Mouse (Mus musculus) midbrain, embryonic 16.5 days (tissue): ENCODE measurements around the gene Clcnkb. TPM values are rescaled to one million over a fixed set of nuclear protein-coding genes. Genes with fewer than 3 reads are reported as not detected.

Source experiments
- ATAC-seq: fragments of 200-750 bp; cut with Nextera tagmentation; 2 replicates; pipeline ENCODE4 v1.8.0; 2017; ENCODE audit warnings: moderate TSS enrichment
- H3K27ac ChIP-seq: fragments of 300-500 bp; sonication (generic); 2 replicates; pipeline ENCODE4 v1.5.1; 2014; ENCODE audit warnings: mild to moderate bottlenecking, low read length, mixed read lengths
- H3K27me3 ChIP-seq: fragments of 300-500 bp; sonication (generic); 2 replicates; pipeline ENCODE4 v1.6.1; 2014; ENCODE audit warnings: low read depth, low read length, mixed read lengths; ENCODE audit not compliant: control insufficient read depth, insufficient read depth
- H3K36me3 ChIP-seq: fragments of 300-500 bp; sonication (generic); 2 replicates; pipeline ENCODE4 v1.6.1; 2014; ENCODE audit warnings: mild to moderate bottlenecking, low read length, moderate library complexity, mixed read lengths; ENCODE audit not compliant: control insufficient read depth, insufficient read depth
- H3K4me1 ChIP-seq: fragments of 300-500 bp; sonication (generic); 2 replicates; pipeline ENCODE4 v1.6.1; 2014; ENCODE audit warnings: mild to moderate bottlenecking, low read length, mixed read lengths; ENCODE audit not compliant: control insufficient read depth, insufficient read depth
- H3K4me2 ChIP-seq: fragments of 300-500 bp; sonication (generic); 2 replicates; pipeline ENCODE4 v1.6.1; 2014; ENCODE audit warnings: mild to moderate bottlenecking, low read length, mixed read lengths
- H3K4me3 ChIP-seq: fragments of 300-500 bp; sonication (generic); 2 replicates; pipeline ENCODE4 v1.5.1; 2014; ENCODE audit warnings: low read depth, mild to moderate bottlenecking, low read length, moderate library complexity, mixed read lengths
- H3K9ac ChIP-seq: fragments of 300-500 bp; sonication (generic); 2 replicates; pipeline ENCODE4 v1.6.1; 2014; ENCODE audit warnings: low read depth, low read length, mixed read lengths
- H3K9me3 ChIP-seq: fragments of 300-500 bp; sonication (generic); replicated peaks from 2 replicates; pipeline ENCODE4 v1.6.1; 2014; ENCODE audit warnings: mild to moderate bottlenecking, low read length, mixed read lengths; ENCODE audit not compliant: control insufficient read depth, poor library complexity, severe bottlenecking
- WGBS: fragments of 180-500 bp; shearing (Covaris S2); extraction: QIAGEN DNeasy Blood & Tissue Kit; methylation state at CpG from one replicate; pipeline ENCODE4 v1.1.7; 2014; 5-methylcytosine and 5-hydroxymethylcytosine counted together
- polyA plus RNA-seq: library from polyadenylated mRNA; unstranded; fragments of >200 nt; fragmentation: Nextera tagmentation; extraction: Ambion mirVana; gene quantifications from 2 replicates; pipeline ENCODE4 v1.2.1, GENCODE M21; 2015

Clcnkb gene
- polyA plus RNA-seq, 1 experiment from 2014 or later: not detected

DNA sequence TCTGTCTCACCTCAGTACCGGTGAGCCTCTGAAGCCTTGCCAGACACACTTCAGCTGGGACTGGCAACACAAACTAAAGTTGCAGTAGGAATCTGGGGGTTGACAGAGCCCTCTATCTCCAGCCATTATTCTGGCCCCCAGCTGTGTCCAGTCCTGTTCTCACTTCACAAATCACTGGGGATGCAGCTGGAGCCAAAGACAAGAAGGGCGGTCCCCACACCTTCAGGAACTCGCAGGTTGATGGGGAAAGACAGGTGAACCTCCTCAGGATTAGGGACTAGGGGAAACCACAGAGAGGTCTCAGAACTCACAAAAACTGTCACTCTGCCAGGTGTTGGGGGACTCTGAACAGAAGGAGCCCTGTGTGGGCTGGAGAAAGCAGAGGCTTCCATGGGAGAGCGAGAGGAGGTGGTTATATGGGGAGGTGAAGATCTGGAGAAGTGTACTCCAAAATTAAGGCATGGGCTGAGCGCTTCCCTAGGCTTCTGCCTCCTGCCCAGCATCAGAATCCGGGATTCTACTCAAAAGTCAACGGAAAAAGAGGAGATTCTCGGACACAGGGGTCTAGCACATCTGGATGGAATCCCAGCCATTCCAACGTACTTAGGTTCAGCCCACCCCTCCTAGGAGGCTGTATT is 4.5 kb upstream of the Clcnkb start, which contains the start of gene Hspb7:
Gene Hspb7 (plus strand): TSS at position 588 of the 638 bp plus-strand sequence.
- Histone ChIP-seq H3K36me3 (no peaks in the 10 kb centered on the region), H3K9me3 (no peaks in the 10 kb centered on the region), H3K4me3 (no peak within 1 kb of the TSS), H3K9ac (no peak within 1 kb of the TSS), H3K27me3 (0 out of 2 replicates have a peak, but pooled peaks cover 3% of the 10 kb centered on the region), H3K27ac (no peak within 1 kb of the TSS), H3K4me1 (peaks cover 1% of the 10 kb centered on the region; the same call in 1 of the 2 replicates), H3K4me2 (no peak within 1 kb of the TSS)
- no peak for ATAC-seq
- WGBS: 69% methylated on average over 9 of the region's 9 CpGs

DNA sequence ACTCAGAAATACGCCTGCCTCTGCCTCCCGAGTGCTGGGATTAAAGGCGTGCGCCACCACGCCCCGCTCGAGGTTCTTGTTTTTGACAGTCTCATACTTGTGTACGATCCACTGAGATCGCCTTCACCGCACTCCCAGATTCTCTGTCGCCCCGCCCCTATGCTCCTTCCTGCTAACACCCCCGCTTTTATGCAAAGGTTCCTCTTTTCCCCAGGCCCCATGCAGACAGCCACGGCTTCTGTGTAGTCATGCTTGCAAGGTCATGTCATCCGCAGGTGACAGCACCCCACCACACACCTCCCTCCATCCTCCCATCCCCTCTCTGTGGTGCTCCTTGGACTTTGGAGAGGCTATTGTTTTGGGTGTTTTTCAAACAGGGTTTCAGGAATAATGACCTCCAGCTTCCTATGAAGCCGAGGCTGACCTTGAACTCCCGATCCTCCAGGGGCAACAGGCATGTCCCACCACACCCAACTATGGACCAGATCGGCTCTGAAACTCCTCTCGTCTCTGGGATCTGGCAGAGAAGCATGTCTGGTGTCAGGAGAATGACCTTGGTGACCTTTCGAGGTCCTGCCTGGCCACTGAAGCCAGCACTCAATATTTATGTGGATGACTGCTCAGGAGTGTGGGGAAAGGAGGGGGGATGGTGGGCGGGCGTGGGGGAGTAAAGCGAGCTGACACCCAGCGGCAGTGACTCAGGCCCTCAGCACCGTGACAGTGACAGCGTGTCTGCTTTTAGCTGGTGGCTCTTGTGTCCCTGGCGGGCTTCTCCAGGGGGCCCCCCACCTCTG is 3.8 kb upstream of the Clcnkb start:
- Histone ChIP-seq H3K36me3 (no peaks in the 10 kb centered on the region), H3K4me3 (no peak overlapping the region), H3K9me3 (no peaks in the 10 kb centered on the region), H3K27me3 (no peaks in the 10 kb centered on the region), H3K4me1 (no peaks in the 10 kb centered on the region), H3K4me2 (no peak overlapping the region), H3K27ac (no peak overlapping the region), H3K9ac (no peak overlapping the region)
- WGBS: 67% methylated on average over 27 of the region's 27 CpGs
- ATAC-seq: no peak

DNA sequence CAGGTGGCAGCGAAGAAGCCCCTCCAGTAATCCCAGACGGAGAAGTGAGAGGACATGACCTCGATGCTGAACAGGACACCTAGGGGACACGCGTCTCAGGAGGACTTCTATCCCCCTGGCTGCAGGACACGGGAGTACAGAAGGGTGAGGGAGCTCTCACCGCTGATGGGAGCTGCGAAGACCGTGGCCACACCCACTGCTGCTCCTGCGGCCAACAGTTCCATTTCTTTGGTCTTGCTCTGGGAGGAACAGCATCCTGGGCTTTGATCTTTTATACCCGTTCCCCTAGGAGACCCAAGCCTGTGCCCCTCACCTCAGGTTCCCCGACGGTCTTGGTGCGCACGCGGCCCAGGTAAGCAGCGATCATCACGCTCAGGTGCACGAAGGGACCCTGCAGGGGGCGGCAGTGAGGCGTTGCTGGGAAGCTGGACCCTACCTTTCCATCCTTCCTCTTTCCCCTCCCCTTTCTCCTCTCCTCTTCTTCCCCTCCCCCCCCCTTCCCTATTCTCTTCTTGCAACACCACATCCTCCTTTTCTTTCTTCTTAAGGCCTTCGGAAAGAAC is 4.3 kb downstream of the Clcnkb start:
- Histone ChIP-seq H3K4me2 (no peak overlapping the region), H3K4me3 (no peak overlapping the region), H3K27ac (no peak overlapping the region), H3K9me3 (peaks cover 2% of the 10 kb centered on the region; the same call in 1 of the 2 replicates), H3K9ac (no peak overlapping the region), H3K4me1 (no peaks in the 10 kb centered on the region), H3K27me3 (no peaks in the 10 kb centered on the region), H3K36me3 (no peaks in the 10 kb centered on the region)
- ATAC-seq: no peak
- WGBS: 15% methylated on average over 22 of the region's 22 CpGs

DNA sequence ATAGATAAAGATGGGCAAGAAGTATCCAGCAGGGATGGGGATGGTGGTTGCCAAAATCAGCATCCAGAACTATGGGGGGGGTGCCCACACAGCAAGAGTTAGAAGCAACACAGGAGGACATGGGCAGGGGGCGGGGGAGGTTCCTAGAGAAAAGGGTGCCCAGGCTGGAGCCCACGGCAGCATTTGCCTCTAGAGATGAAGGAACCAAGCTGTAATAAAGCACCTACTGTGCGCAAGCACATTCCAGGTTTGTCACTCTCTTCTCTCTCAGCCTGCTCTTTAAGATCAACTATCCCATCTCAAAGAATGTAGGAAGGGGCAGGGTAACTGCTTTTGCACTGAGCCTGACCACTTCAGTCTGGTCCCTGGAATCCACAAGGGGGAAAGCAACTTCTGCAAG is 7.2 kb downstream of the Clcnkb start:
- Histone ChIP-seq H3K36me3 (no peaks in the 10 kb centered on the region), H3K27me3 (no peaks in the 10 kb centered on the region; the same call in 1 of the 2 replicates), H3K9me3 (peaks cover 2% of the 10 kb centered on the region; the same call in 1 of the 2 replicates), H3K27ac (no peak overlapping the region), H3K9ac (no peak overlapping the region), H3K4me1 (no peaks in the 10 kb centered on the region; the same call in 1 of the 2 replicates), H3K4me2 (no peak overlapping the region), H3K4me3 (no peak overlapping the region)
- no peak for ATAC-seq
- WGBS: 94% methylated on average over 3 of the region's 3 CpGs

DNA sequence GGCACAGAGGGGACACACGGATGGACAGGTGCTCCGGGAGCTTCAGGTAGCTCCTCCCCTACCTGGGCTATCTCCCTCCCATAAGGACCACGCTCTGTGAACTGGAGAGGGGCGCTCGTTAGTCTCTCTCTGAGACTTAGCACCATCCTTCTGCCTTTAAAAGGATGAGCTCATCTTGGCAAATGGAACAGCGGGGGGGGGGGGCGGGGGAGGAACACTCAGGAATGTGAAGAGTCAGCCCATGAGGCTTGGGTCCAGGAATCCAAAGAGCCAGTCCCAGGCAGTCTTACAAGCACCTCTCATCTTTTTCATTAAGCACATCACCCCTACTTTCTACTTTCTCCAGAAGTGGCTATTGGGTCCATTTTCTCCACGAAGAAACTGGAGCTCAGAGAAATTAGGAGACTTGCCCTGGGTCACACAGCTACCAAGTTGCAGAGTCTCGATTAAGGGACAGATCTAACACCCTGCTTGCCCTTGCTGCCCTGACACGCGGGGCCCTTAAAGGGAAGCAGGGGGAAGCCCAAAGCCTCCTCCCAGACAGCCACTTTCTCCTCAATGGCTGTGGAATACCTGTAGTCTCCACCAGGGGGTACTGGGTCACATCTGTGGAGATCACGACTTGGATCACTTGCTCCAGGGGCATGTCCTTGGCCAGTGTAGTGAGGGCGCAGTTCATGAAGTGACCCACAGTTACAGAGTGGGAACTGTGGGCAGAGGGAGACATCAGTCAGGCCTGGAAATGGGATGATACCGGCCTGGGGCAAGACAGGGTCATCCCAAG is 9.1 kb downstream of the Clcnkb start:
- H3K36me3 ChIP-seq: no peaks in the 10 kb centered on the region
- no peak overlapping the region for H3K27ac ChIP-seq
- 47% methylated on average over 14 of the region's 14 CpGs for WGBS
- no peak overlapping the region for H3K4me2 ChIP-seq
- H3K4me3 ChIP-seq: no peak overlapping the region
- no peak overlapping the region for H3K9ac ChIP-seq
- H3K9me3 ChIP-seq: no peaks in the 10 kb centered on the region
- no peaks in the 10 kb centered on the region; the same call in 1 of the 2 replicates for H3K4me1 ChIP-seq
- H3K27me3 ChIP-seq: no peaks in the 10 kb centered on the region; the same call in 1 of the 2 replicates
- ATAC-seq: no peak

DNA sequence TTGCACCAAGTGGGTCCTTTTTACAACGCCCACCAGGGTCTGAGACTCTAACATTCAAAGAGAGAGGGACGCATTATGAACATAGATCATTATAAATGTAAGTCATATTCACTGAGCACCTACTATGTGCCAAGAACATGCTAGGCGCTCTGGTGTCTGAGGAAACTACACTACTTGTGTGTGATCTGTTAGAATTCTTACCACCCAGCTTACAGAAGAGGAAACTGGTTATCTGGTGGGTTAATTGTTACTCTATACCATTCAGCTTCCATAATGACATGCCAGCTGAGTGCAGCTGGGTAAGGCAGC is 10.5 kb downstream of the Clcnkb start:
- no peak overlapping the region for H3K4me2 ChIP-seq

DNA sequence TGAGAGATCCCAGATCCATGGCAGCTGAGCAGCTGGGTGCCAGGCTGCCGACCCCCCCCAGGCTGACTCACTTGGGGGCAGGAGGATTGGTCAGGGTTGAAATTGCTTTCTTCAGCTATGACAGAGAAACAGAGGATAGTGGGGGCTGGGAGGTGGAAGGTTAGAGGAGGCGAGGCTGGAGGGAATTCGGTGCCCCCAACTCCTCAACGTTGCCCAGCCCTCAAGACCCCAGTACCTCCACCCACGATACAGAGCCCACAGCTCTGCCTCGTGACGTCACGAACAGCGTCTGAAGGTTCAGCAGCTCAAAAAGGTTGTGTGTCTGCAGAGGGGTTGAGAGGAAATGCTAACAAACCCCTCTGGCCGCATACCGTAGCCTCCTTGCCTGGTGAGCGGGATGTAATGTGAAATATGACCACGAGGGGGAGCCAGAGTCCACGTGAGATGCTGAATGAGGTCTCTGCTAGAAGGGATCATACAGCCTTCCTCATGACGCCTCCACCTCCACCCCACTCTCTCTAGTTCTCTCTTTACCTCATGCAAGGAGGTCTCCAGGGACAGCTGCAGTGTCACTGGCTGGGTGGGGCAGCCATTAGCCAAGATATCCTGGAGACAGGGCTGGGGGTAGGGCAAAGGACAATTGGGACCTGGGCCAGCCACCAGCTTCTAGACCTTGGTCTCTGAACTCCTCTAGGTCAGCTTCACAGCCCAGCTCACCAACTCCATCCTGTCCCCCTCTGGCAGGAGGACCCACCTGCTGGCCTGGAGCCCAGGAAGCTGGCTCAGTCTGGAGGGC is 11.1 kb downstream of the Clcnkb start:
- Histone ChIP-seq H3K9me3 (no peaks in the 10 kb centered on the region), H3K36me3 (no peaks in the 10 kb centered on the region), H3K4me1 (no peaks in the 10 kb centered on the region; the same call in 1 of the 2 replicates), H3K27me3 (no peaks in the 10 kb centered on the region; the same call in 1 of the 2 replicates), H3K9ac (peak overlapping the region; percentile 55), H3K27ac (no peak overlapping the region), H3K4me3 (peak overlapping the region; percentile 20), H3K4me2 (peak overlapping the region; percentile 52)
- WGBS: 16% methylated on average over 15 of the region's 15 CpGs
- peak; percentile 85 for ATAC-seq

More for the DNA sequence above, 10.5 kb downstream of the Clcnkb start:
- no peaks in the 10 kb centered on the region for H3K36me3 ChIP-seq
- H3K4me1 ChIP-seq: no peaks in the 10 kb centered on the region; the same call in 1 of the 2 replicates
- H3K27ac ChIP-seq: no peak overlapping the region
- H3K9ac ChIP-seq: no peak overlapping the region
- no peaks in the 10 kb centered on the region for H3K9me3 ChIP-seq
- WGBS: 75% methylated on average over 3 of the region's 3 CpGs
- no peak overlapping the region for H3K4me3 ChIP-seq
- no peak for ATAC-seq
- H3K27me3 ChIP-seq: no peaks in the 10 kb centered on the region; the same call in 1 of the 2 replicates

DNA sequence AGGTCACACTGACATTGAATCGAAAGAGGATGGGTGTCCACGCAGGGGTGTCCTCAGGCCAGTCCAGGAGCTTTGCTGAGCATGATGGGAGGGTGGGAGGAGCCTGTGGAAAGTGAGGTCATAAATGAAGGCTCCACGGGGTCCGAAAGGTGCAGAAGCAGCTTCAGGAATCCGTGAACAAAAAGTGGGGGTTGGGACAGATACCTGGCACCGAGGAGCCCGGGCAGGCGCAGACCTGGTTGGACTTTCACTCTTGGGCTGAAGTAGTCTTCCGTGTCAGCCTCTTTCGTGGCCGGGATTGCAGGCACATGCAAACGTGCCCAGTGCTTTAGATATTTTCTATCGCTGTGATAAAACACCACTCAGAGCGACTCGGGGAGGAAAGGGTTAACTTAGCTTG is 15.6 kb downstream of the Clcnkb start:
- ATAC-seq: no peak
- 90% methylated on average over 15 of the region's 15 CpGs for WGBS
- no peak overlapping the region for H3K4me2 ChIP-seq
- H3K9ac ChIP-seq: no peak overlapping the region
- no peaks in the 10 kb centered on the region; the same call in 1 of the 2 replicates for H3K27me3 ChIP-seq
- no peak overlapping the region for H3K4me3 ChIP-seq
- H3K9me3 ChIP-seq: no peaks in the 10 kb centered on the region
- H3K36me3 ChIP-seq: no peaks in the 10 kb centered on the region
- no peak overlapping the region for H3K27ac ChIP-seq
- no peaks in the 10 kb centered on the region; the same call in 1 of the 2 replicates for H3K4me1 ChIP-seq
